Mouse (Mus musculus) heart, adult 2 months (tissue): ENCODE measurements around the gene Vmn1r55.

Experiments
- EP300 ChIP-seq: fragments of 200-500 bp; IDR thresholded peaks from 2 replicates; pipeline ENCODE4 v1.6.1; 2011; ENCODE audit warnings: low read depth, low read length, control low read depth; ENCODE audit not compliant: insufficient read depth
- POLR2A ChIP-seq: fragments of 200-500 bp; IDR thresholded peaks from 2 replicates; pipeline ENCODE4 v1.6.1; 2011; ENCODE audit warnings: mild to moderate bottlenecking, low read depth, low read length, control low read depth; ENCODE audit not compliant: insufficient read depth

DNA sequence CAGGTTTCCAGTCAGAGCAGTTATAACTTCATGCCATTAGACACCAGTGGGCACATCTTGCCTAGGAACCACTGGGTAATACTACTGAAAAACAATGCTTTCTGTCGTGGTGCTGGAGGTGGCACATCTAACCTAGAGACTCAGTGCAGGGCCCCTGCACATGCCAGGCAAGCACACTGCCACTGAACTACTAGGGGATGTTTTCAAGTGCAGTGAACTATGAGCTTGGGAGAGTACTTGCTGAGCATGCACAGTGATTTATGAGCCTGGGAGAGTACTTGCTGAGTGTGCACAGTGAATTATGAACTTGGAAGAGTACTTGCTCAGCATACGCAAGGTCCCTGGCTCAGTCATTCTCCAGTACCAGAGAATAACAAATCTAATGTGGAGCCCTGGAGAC lies 46.9 kb downstream of the Vmn1r55 start:
- TF ChIP-seq POLR2A (no peak), EP300 (no peak)
